Mouse (Mus musculus): ENCODE measurements around the gene Pik3c2b. TPM values are rescaled to one million over a fixed set of nuclear protein-coding genes. Genes with fewer than 3 reads are reported as not detected.

Pik3c2b gene
- polyA plus RNA-seq, 1 experiment from 2014 or later: 6.3 TPM

DNA sequence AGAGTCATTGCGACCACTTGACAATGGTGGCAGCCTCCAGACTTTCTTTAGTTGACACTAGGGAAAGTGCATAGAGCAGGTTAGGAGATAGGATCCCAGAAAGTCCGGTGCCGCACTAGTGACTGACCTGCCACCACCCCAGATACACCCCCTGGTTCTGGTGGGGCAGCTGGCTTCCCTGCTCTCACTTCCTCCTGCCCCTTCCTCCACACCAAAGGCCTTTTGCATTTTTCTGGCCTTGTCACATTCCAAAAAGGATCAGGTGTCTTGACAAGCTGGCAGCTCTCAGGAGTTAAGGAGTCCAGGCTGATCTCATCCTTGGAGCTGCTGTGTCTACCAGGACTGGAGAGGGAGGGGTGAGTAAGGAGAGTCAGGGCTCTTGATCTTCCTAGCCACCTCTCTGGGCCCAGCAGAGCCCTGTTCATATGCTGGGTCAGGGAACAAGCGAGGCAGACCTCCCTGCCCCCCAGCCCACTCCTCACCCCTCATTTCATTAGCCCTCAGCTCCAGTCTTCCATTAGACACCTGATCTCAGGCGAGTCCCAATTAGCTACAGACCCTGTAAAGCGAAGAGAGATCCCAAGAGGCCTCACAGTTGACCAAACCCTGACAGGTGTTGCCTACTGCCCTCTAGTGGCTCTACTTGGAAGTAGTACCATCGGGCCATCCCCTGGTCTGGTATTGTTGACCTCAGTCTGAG is 41.9 kb downstream of the Pik3c2b start:
- H3K4me1 ChIP-seq: peaks cover 16% of the 10 kb centered on the region
- 44% methylated on average over 7 of the region's 7 CpGs for WGBS
- no peak overlapping the region for H3K4me3 ChIP-seq (replicated peaks)

DNA sequence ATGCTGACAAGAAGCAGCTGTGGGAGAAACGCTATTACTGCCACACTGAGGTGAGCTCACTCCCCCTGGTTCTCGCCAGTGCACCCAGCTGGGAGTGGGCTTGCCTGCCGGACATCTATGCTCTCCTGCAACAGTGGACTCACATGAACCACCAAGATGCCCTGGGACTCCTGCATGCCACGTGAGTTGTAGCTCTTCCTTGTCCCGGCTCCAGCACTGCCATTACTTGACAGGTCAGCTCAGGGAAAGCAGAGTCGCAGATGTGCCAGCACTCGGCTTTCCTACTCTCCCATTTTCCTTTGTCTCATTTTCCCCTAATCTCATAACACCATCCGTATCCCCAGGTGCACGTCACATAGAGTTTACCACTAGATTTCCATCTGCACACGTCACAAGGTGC is 42.7 kb downstream of the Pik3c2b start:
- Histone ChIP-seq H3K9ac (no peak overlapping the region), H3K4me3 (replicated peaks) (no peak overlapping the region), H3K4me2 (no peak overlapping the region), H3K27ac (no peak overlapping the region), H3K36me3 (peaks cover 14% of the 10 kb centered on the region; the same call in 1 of the 2 replicates), H3K27me3 (no peaks in the 10 kb centered on the region), H3K9me3 (replicated peaks) (no peaks in the 10 kb centered on the region), H3K4me1 (peaks cover 16% of the 10 kb centered on the region)
- ATAC-seq (replicated peaks; ENCODE audit: low FRiP score): no peak
- 79% methylated on average over 10 of the region's 10 CpGs for WGBS

More for the DNA sequence above, 41.9 kb downstream of the Pik3c2b start:
- Histone ChIP-seq H3K36me3 (peaks cover 18% of the 10 kb centered on the region; the same call in 1 of the 2 replicates), H3K27ac (peak overlapping the region; percentile 19; the same call in 1 of the 2 replicates), H3K4me2 (no peak overlapping the region), H3K27me3 (no peaks in the 10 kb centered on the region), H3K9ac (no peak overlapping the region), H3K9me3 (replicated peaks) (no peaks in the 10 kb centered on the region)
- peak; percentile 59; the same call in 1 of the 2 replicates for ATAC-seq (replicated peaks; ENCODE audit: low FRiP score)

DNA sequence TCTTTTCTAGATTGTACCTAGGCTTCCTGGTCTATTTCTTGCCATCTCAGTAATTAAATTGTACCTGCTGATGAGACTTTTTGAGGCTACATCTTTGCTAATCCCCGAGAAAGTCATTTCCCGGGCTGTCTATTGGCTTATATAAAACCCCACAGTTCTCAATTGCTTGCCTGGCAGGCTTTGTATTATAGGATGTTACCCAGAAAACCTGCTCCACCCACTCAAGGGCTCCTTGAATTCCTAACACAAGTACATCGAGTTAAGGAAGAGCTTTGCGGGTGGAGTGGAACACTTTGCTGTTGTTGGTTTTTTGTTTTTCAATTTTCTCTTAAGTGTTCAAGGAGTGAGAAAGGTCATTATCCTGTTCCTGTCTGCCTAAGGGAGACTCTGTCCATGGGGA is 43.9 kb downstream of the Pik3c2b start:
- WGBS: 89% methylated on average over 4 of the region's 4 CpGs
- Histone ChIP-seq H3K36me3 (peaks cover 12% of the 10 kb centered on the region), H3K4me1 (peaks cover 9% of the 10 kb centered on the region), H3K9ac (no peak overlapping the region), H3K9me3 (replicated peaks) (no peaks in the 10 kb centered on the region), H3K4me2 (no peak overlapping the region), H3K27ac (no peak overlapping the region), H3K4me3 (replicated peaks) (no peak overlapping the region), H3K27me3 (no peaks in the 10 kb centered on the region)
- ATAC-seq (replicated peaks; ENCODE audit: low FRiP score): no peak

DNA sequence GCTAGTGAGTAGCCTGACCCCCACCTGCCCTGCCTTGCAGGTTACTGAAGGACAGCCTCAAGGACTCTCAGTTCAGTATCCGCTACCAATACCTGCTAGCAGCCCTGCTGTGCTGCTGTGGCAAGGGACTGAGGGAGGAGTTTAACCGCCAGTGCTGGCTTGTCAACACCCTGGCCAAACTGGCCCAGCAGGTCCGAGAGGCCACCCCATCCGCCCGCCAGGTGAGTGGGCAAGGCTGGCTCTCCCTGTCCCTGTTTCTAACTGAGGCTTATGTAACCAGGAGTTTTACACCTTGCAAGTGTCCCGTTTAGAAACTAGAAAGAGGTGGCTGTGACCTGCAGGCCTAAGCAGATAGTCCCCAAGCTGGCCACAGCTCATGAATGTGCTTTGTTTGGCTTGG is 45.2 kb downstream of the Pik3c2b start:
- Histone ChIP-seq H3K27ac (peak overlapping the region; percentile 16; the same call in 1 of the 2 replicates), H3K4me2 (no peak overlapping the region), H3K4me1 (peaks cover 7% of the 10 kb centered on the region), H3K36me3 (peaks cover 24% of the 10 kb centered on the region), H3K4me3 (replicated peaks) (no peak overlapping the region), H3K9me3 (replicated peaks) (no peaks in the 10 kb centered on the region), H3K9ac (no peak overlapping the region), H3K27me3 (no peaks in the 10 kb centered on the region)
- WGBS: 71% methylated on average over 6 of the region's 6 CpGs
- ATAC-seq (replicated peaks; ENCODE audit: low FRiP score): peak; percentile 61; the same call in 1 of the 2 replicates

DNA sequence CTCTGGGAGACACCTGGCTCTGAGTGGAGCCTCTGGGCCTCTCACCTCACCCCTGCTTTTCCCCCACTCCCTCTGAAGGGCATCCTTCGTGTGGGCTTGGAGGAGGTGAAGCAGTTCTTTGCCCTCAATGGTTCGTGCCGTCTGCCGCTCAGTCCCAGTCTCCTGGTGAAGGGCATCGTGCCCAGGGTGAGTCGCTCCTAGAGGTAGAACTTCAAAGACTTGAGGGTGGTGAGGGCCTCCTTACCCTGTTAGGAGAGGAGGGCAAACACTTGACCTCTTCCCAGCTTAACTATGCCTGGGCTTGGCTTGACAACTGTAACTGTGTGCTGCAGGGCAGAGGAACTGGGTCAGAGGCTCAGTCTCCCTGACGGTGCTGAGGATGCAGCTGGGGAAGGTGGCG is 46.0 kb downstream of the Pik3c2b start:
- H3K27me3 ChIP-seq: no peaks in the 10 kb centered on the region
- ATAC-seq (replicated peaks; ENCODE audit: low FRiP score): no peak
- 85% methylated on average over 8 of the region's 8 CpGs for WGBS
- H3K36me3 ChIP-seq: peaks cover 27% of the 10 kb centered on the region
- no peak overlapping the region for H3K27ac ChIP-seq
- no peak overlapping the region for H3K4me3 ChIP-seq (replicated peaks)
- H3K4me2 ChIP-seq: no peak overlapping the region
- H3K9me3 ChIP-seq (replicated peaks): no peaks in the 10 kb centered on the region
- no peak overlapping the region for H3K9ac ChIP-seq
- H3K4me1 ChIP-seq: peaks cover 7% of the 10 kb centered on the region

DNA sequence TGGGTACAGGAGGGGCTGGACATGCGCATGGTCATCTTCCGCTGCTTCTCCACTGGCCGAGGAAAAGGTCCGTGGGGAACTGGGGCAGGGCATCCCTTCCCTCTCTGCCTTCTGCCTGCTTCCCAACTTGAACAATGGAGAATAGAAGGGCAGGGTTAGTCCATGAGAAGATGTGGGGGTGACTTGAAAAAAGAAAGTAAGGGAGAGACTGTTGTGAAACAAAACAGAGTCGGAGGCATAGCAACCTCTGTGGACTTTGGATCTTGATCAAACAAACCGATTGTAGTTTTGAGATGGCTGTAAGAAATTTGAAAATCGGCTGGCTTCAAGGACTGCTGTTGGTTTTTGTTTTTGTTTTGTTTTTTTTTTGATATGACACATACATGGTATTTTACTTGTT is 48.3 kb downstream of the Pik3c2b start:
- Histone ChIP-seq H3K4me3 (replicated peaks) (no peak overlapping the region), H3K9ac (no peak overlapping the region), H3K4me1 (no peaks in the 10 kb centered on the region), H3K36me3 (peaks cover 40% of the 10 kb centered on the region), H3K9me3 (replicated peaks) (no peaks in the 10 kb centered on the region), H3K27me3 (no peaks in the 10 kb centered on the region), H3K4me2 (no peak overlapping the region), H3K27ac (no peak overlapping the region)
- ATAC-seq (replicated peaks; ENCODE audit: low FRiP score): no peak
- WGBS: 91% methylated on average over 7 of the region's 7 CpGs

DNA sequence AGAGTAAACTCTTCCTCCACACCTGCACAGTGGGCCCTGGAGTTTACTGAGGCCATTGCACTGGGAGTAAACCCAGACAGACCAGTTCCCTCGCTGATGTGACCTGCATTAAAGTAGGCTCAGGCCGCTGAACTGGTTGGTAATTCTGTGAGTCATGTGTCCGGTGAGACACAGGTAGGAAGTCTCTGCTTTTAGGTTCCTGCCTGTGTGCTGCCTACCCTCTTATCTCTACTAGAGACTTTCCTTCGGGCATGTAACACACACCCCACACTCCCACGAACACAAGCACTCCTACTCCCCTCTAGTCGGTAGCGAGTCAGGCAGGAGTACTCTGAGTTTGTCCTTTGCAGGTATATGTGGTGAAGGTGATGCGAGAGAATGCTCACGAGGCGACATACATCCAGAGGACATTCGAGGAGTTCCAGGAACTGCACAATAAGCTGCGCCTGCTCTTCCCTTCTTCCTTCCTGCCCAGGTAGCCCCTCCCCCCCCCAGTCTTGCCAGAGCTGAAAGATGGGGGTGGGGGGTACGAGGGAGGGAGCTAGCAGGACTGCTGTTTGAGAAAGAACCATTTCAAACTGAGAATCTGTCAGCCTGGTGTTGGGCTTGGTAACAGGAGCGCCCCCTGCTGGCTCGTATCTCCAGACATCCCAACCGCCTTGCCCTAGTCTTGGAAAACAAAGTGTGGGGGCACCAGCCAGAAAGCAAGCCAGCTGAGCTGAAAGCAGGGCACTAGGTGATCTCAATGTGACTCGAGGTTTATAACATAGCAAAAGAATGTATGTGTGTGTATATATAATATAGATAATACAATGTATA is 55.7 kb downstream of the Pik3c2b start:
- no peak overlapping the region for H3K9ac ChIP-seq
- ATAC-seq (replicated peaks; ENCODE audit: low FRiP score): peak; percentile 60; the same call in 1 of the 2 replicates
- H3K4me1 ChIP-seq: peaks cover 3% of the 10 kb centered on the region; the same call in 1 of the 2 replicates
- 36% methylated on average over 17 of the region's 17 CpGs for WGBS
- H3K36me3 ChIP-seq: peaks cover 55% of the 10 kb centered on the region
- no peaks in the 10 kb centered on the region for H3K9me3 ChIP-seq (replicated peaks)
- no peak overlapping the region for H3K4me2 ChIP-seq
- H3K27me3 ChIP-seq: no peaks in the 10 kb centered on the region
- no peak overlapping the region for H3K4me3 ChIP-seq (replicated peaks)
- 0 out of 2 replicates have a peak overlapping the region, but pooled peaks have one; percentile 51 for H3K27ac ChIP-seq

DNA sequence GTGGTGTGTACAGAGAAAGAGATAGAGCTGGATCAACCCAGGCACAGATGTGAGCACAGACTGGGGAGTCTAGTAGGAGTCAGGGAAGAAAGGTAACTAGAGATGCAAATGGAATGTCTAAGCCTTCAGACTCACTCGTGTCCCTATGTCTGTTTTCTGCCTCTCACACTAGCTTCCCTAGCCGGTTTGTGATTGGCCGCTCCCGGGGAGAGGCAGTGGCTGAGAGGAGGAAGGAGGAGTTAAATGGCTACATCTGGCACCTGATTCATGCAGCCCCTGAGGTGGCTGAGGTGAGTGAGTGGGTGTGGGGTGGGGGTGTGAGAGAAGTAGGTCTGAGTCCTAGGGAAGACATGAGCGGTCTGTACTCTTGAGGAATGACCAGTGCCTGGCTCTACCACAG is 56.6 kb downstream of the Pik3c2b start:
- Histone ChIP-seq H3K4me3 (replicated peaks) (no peak overlapping the region), H3K4me2 (no peak overlapping the region), H3K9me3 (replicated peaks) (no peaks in the 10 kb centered on the region), H3K27ac (no peak overlapping the region), H3K27me3 (no peaks in the 10 kb centered on the region), H3K9ac (no peak overlapping the region), H3K36me3 (peaks cover 59% of the 10 kb centered on the region), H3K4me1 (peaks cover 3% of the 10 kb centered on the region; the same call in 1 of the 2 replicates)
- no peak for ATAC-seq (replicated peaks; ENCODE audit: low FRiP score)
- 85% methylated on average over 5 of the region's 5 CpGs for WGBS

DNA sequence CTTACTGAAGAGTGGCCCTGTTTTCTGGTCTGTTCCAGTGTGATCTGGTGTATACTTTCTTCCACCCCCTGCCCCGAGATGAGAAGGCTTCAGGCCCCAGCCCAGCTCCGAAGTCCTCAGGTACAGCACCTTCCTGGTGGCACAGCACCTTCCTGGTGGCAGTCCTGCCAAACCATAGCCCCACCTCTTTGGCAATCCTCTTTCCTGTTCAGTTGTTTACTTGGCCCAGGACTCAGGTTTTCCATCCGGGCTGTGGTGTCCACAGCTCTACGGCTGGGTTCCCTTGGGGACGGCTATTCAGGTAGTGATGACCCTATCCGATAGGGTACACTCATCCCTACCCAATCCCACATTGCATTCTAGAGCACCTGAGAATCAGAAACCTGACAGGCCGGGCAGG is 57.8 kb downstream of the Pik3c2b start:
- H3K27me3 ChIP-seq: no peaks in the 10 kb centered on the region
- H3K9ac ChIP-seq: no peak overlapping the region
- ATAC-seq (replicated peaks; ENCODE audit: low FRiP score): no peak
- no peak overlapping the region for H3K4me2 ChIP-seq
- H3K27ac ChIP-seq: no peak overlapping the region
- H3K9me3 ChIP-seq (replicated peaks): no peaks in the 10 kb centered on the region
- peaks cover 3% of the 10 kb centered on the region; the same call in 1 of the 2 replicates for H3K4me1 ChIP-seq
- WGBS: 89% methylated on average over 7 of the region's 7 CpGs
- peaks cover 50% of the 10 kb centered on the region for H3K36me3 ChIP-seq
- H3K4me3 ChIP-seq (replicated peaks): no peak overlapping the region

DNA sequence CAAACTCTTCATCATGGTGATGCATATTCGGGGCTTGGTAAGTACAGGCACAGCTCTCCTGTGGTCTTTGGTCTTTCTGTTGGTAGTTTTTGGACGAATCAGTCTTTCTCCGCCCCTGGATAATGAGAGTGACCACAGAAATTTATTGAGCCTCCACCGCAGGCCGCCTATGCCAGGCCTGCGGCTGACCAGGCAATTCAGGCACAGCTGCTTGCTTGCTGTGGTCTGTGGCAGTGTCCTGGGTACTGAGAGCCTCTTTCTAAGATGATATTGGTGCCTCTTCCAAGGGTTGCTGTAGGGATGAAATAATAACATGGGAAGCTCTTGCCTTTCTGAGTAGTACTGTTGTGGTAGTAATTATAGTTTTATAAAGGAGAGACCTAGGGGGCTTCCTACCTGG is 58.4 kb downstream of the Pik3c2b start:
- Histone ChIP-seq H3K4me2 (no peak overlapping the region), H3K36me3 (peaks cover 44% of the 10 kb centered on the region), H3K27me3 (no peaks in the 10 kb centered on the region), H3K4me1 (peaks cover 3% of the 10 kb centered on the region; the same call in 1 of the 2 replicates), H3K27ac (no peak overlapping the region), H3K4me3 (replicated peaks) (no peak overlapping the region), H3K9me3 (replicated peaks) (no peaks in the 10 kb centered on the region), H3K9ac (no peak overlapping the region)
- ATAC-seq (replicated peaks; ENCODE audit: low FRiP score): no peak
- 91% methylated on average over 6 of the region's 6 CpGs for WGBS

DNA sequence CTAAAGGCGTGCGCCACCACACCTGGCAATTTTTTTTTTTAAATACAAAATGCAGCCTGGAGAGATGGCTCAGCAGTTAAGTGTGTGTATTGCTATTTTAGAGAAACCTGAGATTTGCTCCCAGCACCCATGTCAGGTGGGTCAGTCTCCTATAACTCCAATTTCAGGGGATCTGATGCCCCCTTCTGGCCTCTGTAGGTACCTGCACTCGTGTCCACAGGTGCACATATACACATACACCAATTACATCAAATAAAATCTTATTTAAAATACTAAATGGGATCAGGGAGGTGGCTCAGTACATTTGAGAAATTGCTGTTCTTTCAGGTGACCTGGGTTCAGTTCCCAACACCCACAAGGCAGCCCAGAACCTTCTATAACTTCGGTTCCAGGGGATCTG is 70.6 kb downstream of the Pik3c2b start:
- H3K9ac ChIP-seq: no peak overlapping the region
- H3K4me2 ChIP-seq: no peak overlapping the region
- no peaks in the 10 kb centered on the region for H3K9me3 ChIP-seq (replicated peaks)
- no peak for ATAC-seq (replicated peaks; ENCODE audit: low FRiP score)
- no peaks in the 10 kb centered on the region for H3K36me3 ChIP-seq
- H3K4me3 ChIP-seq (replicated peaks): no peak overlapping the region
- 86% methylated on average over 4 of the region's 4 CpGs for WGBS
- H3K27ac ChIP-seq: no peak overlapping the region
- H3K27me3 ChIP-seq: no peaks in the 10 kb centered on the region
- peaks cover 7% of the 10 kb centered on the region for H3K4me1 ChIP-seq

DNA sequence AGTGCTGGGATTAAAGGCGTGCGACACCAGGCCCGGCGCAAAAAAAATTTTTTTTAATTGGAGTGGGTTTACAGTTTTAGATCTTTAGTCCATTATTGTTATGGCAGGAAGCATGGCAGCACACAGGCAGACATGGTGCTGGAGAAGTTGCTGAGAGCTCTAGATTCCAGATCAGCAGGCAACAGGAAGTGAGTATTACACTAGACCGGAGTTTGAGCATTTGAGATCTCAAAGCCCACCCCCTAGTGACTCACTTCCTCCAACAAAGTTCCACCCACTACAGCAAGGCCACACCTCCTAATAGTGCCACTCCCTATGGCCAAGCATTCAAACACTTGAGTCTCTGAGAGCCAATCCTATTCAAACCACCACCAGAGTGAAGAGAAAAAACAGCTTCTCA is 72.7 kb downstream of the Pik3c2b start:
- Histone ChIP-seq H3K9me3 (replicated peaks) (no peaks in the 10 kb centered on the region), H3K27ac (no peak overlapping the region), H3K4me2 (no peak overlapping the region), H3K9ac (no peak overlapping the region), H3K4me1 (peaks cover 7% of the 10 kb centered on the region), H3K4me3 (replicated peaks) (no peak overlapping the region), H3K36me3 (no peaks in the 10 kb centered on the region), H3K27me3 (no peaks in the 10 kb centered on the region)
- no peak for ATAC-seq (replicated peaks; ENCODE audit: low FRiP score)
- 92% methylated on average over 5 of the region's 5 CpGs for WGBS
